Mouse (Mus musculus) heart, adult 8-10 months (tissue): ENCODE measurements around the gene Bnip1. TPM values are rescaled to one million over a fixed set of nuclear protein-coding genes. Genes with fewer than 3 reads are reported as not detected.

Experiments used
- DNase-seq: peaks from one replicate; pipeline ENCODE4 v3.0.0; 2022; ENCODE audit warnings: low spot score
- total RNA-seq, 4 experiments: library from RNA; stranded (reverse); gene quantifications; 2 replicates each; pipeline ENCODE4 v1.2.4; 2022

Bnip1 gene
- 10 to 100 TPM; 25.0 to 32.1 (median 29.9) TPM for total RNA-seq

DNA sequence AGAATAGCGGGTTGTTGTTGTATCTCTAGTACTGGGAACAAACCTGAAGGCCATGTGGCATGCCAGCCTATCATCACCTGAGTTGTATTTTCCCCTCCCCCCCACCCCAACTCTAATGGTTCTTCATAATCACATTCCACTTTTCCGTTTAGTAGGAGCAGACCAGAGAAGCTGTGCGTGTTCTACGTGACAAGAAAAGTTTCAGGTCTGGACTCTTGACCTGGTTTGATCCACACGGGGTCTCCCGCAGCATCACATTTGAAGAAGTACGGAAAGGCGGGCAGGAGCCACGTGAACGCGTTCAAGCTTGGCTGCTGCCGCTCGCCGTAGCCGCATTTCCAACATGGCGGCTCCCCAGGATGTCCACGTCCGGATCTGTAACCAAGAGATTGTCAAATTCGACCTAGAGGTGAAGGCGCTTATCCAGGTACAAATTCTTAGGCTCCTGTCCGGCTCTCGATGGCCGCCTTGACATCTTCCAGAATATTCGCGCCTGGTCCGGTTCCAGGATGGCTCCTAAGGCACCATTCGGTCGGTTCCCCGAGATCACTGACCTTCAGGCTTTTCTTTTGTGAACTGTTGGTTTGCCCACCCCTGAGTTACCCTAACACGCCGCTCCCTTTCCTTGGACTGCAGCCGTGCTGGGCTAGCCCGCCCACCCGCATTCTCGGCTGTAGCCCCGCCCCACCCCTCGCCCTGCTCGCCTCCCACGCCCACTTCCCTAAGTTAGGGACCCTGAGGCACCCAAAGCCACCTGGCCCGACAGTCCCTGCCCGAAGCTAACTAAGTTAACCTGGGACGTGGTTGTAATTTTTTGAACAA is at the start of gene Bnip1:
Gene Bnip1, plus strand, starts transcription at position 317 of the 822 bp plus-strand sequence.
- peak; percentile 80 for DNase-seq

DNA sequence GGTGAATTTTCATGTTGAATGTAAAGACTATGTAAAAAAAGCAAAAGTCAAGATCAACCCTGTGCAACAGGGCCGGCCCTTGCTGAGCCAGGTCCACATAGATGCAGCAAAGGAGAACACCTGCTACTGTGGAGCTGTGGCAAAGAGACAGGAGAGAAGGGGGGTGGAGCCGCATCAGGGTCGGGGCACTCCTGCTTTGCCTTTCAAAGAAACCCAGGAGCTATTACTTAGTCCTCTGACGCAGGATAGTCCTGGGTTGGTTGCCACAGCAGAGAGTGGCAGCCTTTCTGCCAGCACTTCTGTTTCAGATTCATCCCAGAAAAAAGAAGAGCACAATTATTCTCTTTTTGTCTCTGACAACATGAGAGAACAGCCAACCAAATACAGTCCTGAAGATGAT is 38.3 kb upstream of the Bnip1 start:
- DNase-seq: no peak

DNA sequence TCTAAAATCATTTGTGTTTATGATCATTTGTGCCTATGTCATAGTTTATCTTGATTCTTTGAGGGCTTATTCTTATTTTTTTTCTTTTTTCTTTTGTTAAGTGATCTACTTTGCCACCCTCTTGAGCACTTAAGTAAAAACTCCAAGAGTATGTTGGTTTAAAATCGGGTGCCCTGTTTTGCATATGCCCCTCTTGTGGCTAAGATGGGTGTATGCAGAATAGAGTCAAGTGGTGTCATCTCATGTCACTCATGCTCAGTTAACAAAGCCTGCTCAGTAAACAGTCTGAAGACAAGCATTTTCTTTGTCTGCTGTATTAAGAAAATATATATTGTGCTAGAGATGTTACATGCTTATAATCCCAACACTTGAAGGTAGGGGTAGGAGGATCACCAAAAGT is 37.6 kb upstream of the Bnip1 start:
- no peak for DNase-seq

DNA sequence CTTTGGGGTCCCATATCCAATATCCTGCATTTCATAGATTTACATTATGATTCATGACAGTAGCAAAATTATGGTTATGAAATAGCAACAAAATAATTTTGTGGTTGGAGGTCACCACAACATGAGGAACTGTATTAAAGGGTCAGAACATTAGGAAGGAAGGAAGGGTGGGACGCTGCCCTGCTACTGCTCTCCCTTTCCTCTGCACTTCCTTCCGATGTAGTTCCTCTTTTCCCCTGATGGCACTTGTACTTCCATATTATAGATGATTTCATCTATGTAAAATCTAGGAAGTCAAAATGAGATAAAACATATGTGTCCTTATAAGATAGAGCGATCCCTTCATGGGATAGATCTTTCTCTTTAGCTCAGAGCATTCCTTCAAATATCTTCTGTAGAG is 30.9 kb upstream of the Bnip1 start:
- DNase-seq: no peak

DNA sequence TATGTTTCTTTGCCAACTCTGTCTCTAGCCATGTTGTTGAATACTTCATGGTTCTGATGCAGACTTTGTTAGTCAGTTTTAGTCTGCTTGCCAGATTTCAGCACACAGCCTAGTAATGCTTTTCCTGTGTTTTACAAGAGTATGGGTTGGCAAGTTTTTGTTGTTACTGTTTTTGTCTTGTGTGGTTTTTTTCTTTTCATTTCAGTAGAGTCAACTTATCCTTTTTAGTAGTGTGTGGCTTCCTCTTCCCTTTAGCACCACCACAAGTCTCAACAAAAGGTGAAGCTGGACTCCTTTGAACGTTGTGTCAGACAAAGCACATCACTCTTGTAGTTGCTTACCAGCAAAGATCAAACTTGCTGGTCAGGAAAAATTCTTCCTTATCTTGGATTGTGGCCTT is 28.6 kb upstream of the Bnip1 start:
- no peak for DNase-seq

DNA sequence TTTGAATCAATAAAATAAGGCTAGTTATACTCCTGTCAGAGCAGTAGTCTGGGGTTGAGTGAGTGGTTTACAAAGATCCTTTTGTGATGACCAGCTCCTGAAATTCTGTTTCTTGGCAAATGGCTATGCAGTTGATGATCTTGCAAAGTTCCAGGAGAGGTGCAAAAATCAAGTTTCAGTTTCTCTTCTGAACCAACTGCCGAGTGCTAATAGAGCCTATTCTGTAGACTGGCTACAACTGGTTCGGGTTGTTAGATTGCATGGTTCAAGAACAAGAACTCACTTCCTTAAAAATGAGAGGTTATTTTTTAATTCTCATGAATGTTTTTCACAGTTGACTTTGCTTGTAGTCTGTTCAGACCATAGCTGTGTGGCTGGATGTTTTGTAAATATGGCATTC is 27.4 kb upstream of the Bnip1 start:
- peak; percentile 27 for DNase-seq

DNA sequence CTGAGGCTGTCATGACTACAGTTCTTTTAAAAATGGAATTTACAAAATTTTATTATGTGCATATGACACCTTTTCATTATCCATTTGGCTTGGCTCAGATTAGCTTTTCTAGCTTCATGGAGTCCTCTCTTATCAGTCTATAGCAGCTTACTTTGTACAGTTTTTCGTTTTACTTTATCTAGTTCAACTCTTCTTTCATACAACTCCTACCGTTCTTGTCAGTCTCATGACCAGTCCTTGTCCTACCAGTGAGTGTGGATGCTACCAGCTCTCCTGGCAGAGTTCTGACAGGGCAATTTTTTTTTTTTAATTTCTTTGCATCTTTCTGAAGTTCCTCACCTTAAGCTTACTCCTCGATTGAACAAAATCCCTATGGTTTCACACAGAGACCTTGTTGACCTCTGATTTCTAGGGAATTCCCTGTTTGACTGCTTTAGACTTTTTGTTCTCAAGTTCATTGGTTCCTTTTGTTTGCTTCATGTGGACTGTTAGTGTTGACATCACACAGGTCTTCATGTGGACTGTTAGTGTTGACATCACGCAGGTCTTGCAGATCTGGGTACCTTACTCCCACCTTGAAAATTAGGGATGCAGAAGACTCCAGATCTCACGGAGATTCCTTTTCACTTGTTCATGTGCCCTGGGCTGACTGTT is 13.6 kb upstream of the Bnip1 start:
- DNase-seq: no peak

DNA sequence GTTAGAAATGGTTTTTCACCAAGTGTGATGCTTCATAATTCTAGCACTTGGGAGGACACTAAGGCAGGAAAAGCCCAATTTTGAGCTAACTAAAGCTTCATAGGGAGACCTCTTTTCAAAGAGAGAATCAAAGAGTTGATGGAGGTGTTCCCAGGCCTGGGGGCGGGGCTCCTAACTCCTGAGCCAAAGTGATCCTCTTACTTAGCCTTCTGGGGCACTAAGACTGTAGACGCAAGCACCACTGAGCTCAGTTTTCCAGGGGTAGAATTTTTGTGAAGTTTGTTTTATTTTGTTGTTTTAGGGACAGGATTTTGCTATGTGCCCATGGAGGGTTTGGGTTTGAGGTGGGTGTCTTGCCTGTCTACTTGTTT is 13.1 kb upstream of the Bnip1 start:
- no peak for DNase-seq

DNA sequence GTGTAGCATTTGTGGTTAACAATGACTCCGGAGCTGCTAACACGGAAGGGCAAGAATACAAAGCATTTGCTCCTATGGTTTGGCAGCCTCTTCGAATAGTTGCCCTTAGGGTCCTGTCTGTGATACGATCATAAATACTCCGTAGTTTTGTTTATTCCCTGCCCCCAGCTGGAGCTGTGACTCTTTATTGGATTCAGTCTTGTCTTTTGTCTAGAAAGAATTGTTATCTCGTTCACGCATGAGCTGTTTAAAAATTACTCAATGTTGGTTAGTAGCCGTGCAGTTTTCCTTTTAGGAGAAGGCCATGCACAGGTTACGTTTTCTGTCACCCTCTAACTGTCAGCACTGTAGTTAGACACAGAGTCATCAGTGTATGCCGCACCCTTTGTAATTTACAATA is 4.7 kb upstream of the Bnip1 start:
- no peak for DNase-seq

DNA sequence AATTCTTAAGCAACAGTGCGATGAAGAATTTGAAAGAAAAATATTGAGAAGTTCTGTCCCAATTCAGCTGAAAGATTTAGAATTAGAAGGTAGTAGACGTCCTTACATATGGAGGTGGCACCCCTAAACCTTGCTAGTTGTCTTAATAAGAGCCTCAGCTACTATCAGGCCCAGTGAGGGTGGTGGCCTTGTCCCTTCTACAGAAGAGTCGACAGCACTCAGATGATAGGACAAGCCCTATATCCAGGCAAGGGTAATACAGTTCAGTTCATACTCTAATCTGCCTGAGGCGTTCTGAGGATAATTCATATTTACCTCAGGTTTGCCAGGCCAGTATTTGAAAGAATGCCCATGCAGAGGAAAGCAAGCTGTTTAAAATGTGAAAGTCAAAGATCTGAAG is 2.9 kb upstream of the Bnip1 start:
- DNase-seq: no peak

DNA sequence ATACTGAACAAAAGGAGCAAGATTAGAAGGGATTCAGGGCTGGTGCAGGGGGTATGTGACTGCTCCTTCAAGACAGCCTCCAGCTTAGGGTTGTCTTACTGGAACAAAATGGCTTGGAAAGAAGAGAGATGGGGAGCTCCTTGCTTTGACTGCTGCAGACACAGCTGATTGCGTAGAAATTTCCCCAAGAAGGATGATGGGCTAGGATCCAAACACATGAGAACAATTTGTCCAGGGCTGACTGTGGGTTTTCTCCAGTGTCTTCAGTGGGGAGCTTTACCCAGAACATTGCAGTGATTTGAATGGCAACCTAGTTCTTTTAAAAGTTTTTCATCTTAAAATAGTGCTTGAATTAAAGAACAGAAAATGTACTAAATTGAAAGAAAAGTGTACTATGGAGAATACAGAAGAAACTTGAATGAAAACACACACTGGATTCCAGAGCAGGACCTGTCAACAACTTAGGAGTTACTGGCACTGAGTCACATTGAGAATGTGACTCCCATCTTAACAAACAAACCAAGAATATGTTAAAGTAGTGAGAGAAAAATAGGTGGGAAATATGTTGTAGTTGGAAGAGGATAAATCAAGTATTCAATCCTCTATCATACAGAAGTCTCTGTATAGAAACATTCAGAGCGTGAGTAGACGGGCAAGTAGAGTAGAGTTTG is 2.3 kb upstream of the Bnip1 start:
- peak; percentile 43 for DNase-seq

DNA sequence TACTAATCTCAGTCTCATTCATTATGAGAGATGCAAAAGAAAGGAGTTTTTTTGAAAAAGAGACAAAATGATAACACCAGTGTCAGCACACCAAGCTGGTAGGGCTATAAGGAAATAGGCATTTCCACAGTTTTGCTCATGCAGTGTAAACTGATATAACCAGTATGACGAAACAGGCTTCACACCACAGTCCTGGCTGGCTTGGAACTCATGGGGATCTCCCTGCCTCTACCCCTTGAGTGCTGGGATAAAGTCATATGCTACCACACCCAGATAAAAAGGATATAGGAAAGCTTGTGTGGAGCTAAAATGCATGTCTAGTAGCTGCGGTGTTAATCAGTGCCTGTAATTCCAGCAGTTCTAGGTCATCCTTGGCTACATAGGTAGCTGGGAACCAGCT is 1.4 kb upstream of the Bnip1 start:
- no peak for DNase-seq

DNA sequence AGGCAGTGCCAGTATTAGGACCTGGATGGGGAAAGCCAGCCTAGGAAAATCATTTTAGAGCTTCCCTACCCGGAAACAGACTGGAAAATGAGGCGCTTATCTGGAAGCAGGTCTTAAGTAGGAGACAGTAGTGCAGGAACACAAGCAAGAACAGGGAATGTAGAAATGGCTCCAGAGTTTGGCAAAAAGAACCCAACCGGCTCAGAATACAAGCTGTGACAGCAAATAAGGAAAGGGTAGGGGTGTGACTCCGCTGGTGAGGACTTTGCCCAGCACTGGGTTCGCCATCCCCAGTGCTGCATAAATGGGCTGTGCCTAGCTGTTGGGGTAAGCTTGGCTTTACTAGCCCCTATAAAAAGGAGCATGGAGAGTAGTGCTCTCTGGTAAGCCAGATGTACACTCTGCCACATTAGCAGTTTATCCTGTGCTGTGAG is 761 bp downstream of the Bnip1 start:
- no peak for DNase-seq

DNA sequence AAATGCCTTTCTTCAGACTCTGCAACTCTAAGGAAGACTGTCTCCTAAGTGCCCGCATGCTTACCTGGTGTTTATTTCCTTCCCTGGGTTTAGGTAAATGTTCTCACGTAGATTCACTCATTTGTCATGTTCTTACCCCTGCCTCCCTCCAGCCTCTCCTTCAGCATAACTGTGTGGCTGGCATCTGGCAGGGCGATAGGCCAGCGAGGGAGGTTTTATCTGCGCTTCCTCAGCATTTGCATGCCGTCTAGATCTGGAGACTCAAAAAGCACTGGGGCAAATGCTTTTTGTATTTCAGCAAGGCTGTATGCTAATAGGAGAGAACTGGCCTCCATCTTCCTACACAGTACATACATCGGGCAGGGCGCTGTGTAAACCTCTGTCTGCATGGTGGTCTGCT is 3.7 kb downstream of the Bnip1 start:
- DNase-seq: no peak

DNA sequence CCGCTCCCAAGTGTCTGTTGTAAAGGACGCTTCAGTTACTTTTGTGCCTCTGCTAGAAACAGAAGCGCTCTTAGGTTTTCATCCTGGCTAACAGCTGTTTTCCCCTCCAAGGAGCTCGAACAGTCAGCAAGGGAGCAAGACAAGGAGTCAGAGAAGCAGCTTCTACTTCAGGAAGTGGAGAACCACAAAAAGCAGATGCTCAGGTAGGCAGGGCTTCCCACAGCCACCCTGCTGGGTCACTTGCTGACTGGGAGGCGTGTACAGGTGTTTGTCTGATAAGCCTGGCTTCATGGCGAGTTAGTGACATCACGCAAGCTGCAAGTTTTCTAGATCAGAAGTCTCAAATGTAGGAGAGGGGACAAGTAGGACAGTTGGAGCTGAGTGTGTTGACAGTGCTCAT is 5.7 kb downstream of the Bnip1 start:
- no peak for DNase-seq

DNA sequence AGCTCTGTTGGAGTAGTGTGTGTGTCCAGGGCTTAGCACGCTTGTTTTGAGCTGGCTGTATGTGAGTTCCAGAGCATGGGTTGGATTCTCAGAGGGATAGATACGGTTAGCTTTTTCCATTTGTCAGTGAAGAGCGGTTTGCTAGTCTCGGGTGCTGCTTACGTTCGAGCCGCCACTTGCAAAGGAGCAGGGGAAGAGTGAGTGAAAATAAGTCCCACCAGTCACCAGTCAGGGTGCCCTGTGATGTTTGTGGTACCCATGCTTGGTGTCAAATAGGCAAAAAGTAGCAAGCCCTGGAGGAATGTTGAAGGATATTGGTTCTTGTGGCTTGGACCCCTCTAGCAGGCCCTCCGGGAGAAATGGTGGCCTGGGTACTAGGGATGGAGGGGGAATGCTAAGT is 8.1 kb downstream of the Bnip1 start:
- no peak for DNase-seq

DNA sequence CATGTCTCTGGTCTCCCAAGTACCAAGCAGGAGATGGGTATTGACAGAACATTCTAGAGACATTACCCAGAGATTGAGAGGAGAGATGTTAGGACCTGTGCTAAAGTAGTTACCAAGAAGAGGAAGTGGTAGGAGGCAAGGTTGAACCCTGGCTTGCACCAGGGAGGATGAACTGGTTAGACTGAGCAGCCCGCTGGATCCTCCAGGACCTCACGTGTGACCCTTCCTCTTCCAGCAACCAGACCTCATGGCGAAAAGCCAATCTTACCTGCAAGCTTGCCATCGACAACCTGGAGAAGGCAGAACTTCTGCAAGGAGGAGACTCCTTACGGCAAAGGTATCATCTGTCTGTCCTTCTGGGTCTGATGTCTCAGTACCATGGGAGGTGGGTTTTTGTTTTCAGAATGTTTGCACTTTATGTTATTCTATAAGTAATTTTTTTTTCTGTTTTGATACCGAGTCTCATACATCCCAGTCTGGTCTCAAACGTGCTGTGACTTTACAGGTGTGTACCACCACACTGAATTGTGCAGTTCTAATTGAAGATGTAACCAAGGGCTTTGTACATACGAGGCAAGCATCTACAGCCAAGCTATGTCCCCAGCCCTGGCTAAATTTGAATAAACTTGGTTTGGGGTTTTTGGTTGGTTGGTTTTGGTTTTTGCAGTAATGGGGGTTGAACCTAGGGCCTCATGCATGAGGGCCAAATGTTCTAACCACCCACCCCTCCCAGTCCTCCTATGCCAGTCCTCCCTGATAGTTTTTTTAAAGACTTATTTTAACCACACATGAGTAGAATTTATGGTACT is 8.8 kb downstream of the Bnip1 start:
- DNase-seq: no peak

DNA sequence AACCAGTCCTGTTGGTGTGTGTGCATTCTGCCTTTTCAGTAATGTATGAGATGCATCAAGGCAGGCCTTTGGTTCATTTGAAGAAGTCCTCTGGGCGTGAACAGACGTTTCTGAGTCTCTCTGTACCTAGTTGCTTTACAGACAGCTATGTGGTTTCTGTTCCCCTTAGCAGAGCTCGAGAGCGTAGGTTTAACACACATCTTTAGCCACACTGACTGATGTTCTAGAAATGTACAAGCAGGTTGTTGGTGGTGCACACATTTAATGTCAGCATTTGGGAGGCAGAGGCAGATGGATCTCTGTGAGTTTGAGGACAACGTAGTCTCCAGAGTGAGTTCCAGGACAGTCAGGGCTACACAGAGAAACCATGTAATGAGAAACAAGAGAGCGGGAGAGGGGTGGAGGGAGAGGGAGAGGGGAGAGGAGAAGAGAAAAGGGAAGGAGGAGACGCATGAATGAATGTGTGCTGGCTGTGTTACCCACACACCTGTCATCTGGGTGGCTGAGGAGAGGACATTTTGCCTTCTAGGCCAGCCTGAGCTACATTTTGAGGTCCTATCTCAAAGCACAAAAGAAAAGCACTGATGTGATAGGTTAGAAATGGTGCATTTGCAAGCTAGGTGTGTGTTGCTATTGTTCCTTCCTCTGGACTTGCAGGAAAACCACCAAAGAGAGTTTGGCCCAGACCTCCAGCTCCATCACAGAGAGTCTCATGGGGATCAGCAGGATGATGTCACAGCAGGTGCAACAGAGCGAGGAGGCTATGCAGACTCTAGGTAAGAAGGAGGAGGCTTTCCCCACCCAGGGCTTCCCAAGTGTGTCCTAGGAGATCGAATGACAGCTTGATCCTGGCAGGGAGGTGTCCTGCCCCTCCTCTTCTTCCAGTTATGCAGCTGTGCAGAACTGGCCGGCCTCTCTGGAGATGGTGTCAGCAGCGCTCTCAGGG is 9.7 kb downstream of the Bnip1 start:
- DNase-seq: no peak

DNA sequence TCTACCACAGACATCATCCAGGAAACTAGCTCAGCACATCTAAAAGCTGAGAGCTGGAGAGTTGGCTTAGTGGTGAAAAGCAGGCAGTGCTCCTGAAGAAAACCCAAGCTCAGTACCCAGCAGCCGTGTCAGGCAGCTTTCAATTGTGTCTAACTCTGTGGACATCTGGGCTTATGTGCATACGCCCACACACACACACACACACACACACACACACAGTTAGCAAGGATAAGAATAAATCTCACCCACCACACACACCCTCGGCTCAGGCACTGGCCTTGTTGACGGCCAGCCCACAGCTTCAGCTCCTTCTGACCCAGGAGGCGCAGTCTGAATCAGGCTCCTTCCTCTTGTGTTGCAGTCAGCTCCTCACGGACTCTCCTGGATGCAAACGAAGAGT is 10.7 kb downstream of the Bnip1 start:
- no peak for DNase-seq

DNA sequence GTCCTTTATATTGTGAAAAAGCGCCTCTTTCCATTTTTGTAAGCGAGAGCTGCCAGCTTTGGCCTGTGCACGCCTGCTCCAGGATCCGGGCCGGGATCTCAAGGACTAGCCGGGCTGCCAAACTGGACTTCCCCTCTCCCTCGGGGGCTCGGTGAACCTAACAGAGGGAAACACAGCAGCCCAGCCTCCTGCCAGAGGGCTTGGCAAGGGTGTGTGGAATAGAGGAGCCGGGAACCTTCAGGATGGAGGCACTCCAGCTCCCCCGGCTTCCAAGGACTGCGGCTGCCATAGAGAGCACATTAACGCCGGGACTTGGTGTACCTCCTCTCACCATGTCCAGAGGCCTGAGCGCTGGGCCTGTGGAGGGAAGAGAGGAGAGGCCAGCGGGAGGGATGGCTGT is 11.2 kb downstream of the Bnip1 start:
- peak; percentile 35 for DNase-seq
